Mouse (Mus musculus): ENCODE data around the gene Hoxd10.
A peak's percentile ranks its signal among the peaks of the same experiment; 100 is the strongest.

DNA sequence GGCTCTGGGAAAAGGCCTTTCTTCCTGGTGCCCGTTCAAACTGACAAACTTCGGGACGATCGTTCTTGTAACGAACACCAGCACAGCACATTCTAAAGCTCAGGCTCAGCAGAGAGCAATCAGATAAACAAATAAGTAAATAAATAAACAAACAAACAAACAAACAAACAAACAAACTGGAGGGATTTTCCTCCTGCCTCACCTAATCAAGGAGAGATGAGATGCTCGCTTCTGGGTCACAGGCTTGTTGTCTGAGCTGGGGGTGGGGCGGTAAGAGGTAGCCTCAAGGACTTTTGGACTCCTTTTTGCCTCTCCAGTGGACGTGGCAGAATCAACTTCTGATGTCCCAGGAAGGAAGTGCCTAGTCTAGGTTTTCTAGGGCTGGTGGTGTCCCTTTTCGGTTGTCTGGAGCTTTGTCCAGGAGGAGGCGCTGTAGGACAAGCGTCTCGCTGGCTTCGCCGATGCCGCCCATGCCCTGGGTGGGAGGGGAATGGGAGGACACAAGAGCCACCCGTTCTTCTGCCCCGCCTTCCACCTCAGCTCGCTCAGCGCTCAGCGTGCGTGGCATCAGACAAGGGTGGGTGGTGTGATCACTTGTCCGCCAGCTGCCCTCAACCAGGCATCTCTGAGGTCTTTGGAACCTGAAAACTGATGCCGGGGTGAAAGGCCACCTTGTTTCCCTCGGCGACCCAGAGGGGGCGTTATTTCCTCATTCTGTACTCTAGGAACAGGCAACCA lies 23.9 kb downstream of the Hoxd10 start:
- TF ChIP-seq CTCF (IDR thresholded peaks at IDR 0.05; ENCODE audit: insufficient read depth, low read depth, low read length) (peak; percentile 68; the same call in 1 of the 2 replicates), POLR2A (IDR thresholded peaks at IDR 0.05; ENCODE audit: insufficient read depth, low read depth, low read length) (no peak)
